Mouse (Mus musculus) cerebellum, postnatal 4 days (tissue): ENCODE results near the gene Vmp1.

Source experiments
- DNase-seq, 2 experiments: peaks; one replicate each; pipeline ENCODE4 v3.0.0; 2022; ENCODE audit warnings: low spot score in 2 of 2, mixed read lengths in 1 of 2

Vmp1 gene

DNA sequence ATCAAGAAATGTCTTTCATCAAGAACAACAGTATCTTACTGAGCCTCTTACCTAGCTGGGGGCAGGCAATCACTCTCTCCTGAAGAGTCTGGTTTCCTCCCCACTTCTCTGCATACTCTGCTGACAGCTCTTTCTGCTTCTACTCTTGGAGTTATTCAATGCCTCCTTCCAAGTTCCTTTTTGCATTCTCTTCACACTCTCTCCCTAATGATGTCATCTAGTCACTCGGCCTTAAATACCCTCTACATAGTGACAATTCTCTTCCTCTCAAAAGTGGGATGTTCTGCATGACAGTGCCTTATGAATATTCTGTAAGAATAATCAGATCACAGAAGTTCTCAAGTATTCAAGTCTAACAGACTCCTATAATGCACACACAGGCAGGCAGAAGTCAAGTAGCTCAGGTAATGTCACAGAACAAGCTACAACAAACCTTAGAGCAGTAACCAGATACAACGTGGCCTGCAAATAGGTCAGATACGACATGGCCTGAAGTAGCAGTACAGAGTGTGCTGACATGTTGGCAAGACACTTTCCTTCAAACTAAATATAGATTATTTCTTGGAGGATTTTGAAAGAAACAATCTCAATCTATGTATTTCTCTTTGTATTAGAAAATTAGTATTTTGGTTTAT is 12.5 kb downstream of the Vmp1 start:
- DNase-seq, result no peak

GRCm38 (mm10) chr11:86668169-86668568 is 15.5 kb downstream of the Vmp1 start:
- DNase-seq, result no peak

DNA sequence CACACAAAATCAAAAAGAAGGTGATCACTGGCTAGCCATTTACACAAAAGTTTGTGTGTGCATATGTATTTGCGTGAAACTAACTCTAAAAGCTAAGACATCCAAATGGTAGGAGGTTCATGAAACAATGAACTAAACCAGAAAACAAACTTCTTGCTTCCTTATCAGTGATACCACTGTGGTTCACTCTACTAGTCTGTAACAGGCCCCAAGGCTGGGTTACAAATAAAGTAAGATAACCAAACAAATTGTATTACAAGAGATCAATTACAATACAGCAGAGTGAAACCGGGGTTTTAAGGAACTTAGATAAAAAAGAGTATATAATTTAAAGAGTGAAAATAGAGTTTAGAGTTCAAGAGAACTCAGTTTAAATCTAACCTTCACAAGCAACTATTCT is 16.1 kb downstream of the Vmp1 start:
- DNase-seq, result no peak

- DNase-seq, result no peak
These were observed 19.2 kb downstream of the Vmp1 start for GRCm38 (mm10) chr11:86664406-86664805.

GRCm38 (mm10) chr11:86663977-86664376 is 19.7 kb downstream of the Vmp1 start:
- no peak for DNase-seq

GRCm38 (mm10) chr11:86662986-86663895 is 20.4 kb downstream of the Vmp1 start:
- no peak for DNase-seq

GRCm38 (mm10) chr11:86657863-86658262 is 25.8 kb downstream of the Vmp1 start:
- no peak for DNase-seq

DNA sequence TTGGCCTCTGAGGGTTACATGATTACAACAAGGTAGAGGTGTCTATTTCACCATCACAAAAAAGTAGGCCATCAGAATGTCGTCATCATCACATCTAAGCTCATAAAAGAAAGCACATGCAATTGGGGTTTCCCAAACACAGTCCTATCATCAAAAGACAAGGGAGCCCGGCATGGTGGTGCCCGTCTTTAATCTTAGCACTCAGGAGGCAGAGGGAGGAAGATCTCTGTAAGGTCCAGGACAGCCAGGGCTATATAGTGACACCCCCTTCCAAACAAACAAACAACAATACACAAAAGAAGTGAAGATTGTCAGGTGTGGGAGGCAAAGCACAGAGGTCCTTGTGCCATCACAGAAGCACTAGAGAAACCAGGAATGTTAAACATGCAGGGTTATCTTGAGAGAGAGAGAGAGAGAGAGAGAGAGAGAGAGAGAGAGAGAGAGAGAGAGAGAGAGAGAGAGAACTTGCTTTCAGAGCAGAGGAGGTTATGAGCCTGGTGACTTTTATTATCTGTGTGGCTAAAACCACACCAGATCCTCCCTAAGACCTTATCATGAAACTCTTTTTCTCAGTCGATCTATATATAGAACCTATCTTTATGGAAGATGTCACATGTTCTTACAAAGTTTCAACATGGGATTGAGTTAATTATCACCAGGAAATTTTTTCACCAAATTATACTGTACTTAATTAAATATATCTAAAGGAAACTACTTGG is 26.6 kb downstream of the Vmp1 start:
- DNase-seq, result no peak

DNA sequence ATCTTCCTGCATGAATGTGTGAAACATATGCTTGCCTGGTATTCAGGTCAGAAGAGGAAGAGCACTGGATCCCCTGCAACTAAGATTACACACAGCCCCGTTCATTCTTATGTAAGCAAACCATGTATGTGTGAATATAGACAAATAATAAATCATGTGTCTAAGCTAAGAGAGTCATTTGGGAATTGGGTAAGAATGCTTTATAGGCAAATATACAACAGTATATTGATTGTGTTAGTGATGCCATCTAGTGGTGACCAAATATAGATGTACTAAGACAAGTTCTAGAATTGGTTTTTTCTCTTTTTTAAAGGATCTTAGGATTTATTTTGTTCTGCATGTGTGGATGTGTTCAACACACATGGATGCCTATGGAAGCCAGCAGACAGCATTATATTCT is 28.0 kb downstream of the Vmp1 start:
- DNase-seq, result no peak

DNA sequence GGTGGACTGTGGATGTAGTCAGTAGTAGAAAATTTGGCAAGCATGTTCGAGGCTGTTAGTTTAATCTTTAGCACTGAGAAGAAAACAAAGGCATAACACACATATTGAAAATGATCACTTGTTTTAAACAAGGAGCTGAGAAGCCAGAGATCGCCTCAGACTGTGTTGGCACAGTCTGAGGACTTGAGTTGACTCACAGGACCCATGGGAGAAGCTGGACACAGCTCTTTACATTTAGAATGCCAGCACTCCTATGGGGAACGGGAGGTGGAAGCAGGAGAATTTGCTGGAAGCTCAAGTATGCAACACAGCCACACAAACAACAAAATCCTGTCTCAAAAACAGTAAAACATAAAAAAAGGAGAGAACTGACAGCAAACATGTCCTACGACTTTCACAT is 29.5 kb downstream of the Vmp1 start:
- no peak for DNase-seq

DNA sequence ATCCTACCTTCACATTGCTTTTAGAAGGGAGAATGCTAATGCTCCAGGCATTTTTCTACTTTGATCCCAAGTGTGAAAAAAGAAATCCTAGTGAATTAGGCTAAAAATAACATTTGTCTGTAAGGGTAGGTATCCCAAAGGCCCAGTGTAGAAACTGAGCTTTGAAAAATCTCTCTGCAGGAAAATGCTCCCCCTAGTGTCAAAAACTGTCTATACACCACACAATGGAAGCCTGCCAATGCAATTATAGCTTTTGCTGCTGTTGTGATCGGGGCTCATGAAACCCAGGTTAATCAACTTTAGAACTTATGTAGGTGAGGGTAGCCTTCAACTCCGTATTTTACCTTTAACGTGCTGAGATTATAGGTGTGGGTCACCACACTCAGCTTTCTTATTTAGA is 30.2 kb downstream of the Vmp1 start:
- DNase-seq, result peak in 1 of 2 experiments; percentile 40

GRCm38 (mm10) chr11:86652578-86652979 is 31.1 kb downstream of the Vmp1 start:
- DNase-seq, result no peak

- DNase-seq, result no peak
These were observed 33.0 kb downstream of the Vmp1 start for GRCm38 (mm10) chr11:86650676-86651075.

GRCm38 (mm10) chr11:86649542-86649941 is 34.1 kb downstream of the Vmp1 start:
- no peak for DNase-seq

- DNase-seq, result no peak
These were observed 35.8 kb downstream of the Vmp1 start for GRCm38 (mm10) chr11:86647706-86648447.

DNA sequence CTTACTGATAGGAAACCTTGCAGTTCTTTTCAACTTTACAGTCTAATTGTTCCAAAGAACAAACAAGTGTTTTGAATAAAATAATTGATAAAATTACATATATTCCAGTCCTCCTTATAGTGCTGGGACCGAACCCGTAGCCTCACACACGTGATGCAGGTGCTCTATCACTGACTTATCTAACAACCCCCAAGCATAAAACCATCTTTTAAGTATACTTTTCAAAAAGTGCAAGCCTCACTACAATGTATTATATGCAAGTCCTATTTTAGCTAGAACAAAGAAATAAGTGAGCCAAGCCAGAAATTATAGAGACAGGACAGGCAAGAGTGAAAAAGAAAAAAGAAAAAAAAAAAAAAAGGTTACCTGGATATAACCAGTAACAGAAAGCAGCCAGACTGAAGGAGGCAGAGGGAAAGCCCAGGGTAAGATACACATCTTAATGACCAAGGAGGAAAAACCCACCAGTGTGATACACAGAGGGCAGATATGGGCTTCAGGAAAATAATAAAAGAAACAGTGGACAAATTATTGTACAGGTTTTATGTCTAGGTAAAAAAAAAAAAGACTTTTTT is 36.7 kb downstream of the Vmp1 start:
- DNase-seq, result no peak

GRCm38 (mm10) chr11:86646136-86646834 is 37.4 kb downstream of the Vmp1 start:
- no peak for DNase-seq

DNA sequence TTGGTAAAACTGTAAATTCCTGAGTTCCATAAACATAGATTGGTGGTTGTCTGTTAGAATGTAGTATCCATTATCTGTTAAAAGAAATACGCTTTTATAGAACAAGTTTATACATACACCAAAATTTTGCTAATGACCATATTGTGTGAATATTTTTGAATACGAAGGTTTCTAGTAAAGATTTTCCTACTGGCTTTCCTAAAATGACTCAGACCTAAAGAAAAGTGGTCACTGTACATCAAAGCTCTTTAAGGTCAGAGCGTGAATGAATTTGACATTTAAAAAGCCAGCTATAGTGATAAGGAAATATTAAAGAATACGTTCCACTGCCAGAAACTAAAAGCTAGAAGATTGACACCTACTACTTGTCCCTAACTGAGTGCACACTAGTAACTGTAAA is 39.1 kb downstream of the Vmp1 start:
- no peak for DNase-seq

DNA sequence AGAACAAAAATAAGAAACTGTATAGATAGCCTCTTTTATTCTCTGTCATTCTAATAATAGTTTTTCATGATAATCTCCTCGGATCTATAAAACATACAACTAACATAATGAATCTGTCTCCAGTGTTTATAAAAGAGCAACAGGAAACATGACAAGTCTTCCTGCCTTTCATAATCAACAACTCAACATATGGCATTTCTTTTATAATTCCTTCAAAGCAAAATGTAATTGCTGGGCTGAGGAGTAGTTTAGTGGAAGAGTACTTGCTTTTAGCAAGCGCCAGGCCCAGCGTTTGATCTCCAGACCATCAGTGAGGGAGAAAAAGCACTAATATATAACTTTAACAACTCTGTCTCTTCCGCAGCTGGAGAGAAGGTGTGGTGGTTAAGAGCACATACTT is 41.9 kb downstream of the Vmp1 start:
- no peak for DNase-seq

GRCm38 (mm10) chr11:86637697-86638096 is 45.9 kb downstream of the Vmp1 start:
- no peak for DNase-seq

GRCm38 (mm10) chr11:86634396-86634795 is 49.2 kb downstream of the Vmp1 start:
- no peak for DNase-seq
